Mouse (Mus musculus): ENCODE results near the gene Bcat1.

Bcat1 gene

GRCm38 (mm10) chr6:145075548-145076224 lies at the start of gene Bcat1:
Gene Bcat1 (minus strand): TSS chr6:145076184.
- peak; percentile 93 for DNase-seq (ENCODE audit: low read depth, low spot score)

GRCm38 (mm10) chr6:145125591-145126113 lies 49.7 kb upstream of the Bcat1 start:
- DNase-seq (ENCODE audit: low read depth, low spot score) = no peak

GRCm38 (mm10) chr6:145124621-145125020 lies 48.6 kb upstream of the Bcat1 start:
- DNase-seq (ENCODE audit: low read depth, low spot score) = no peak

- no peak for DNase-seq (ENCODE audit: low read depth, low spot score)
These were observed 47.4 kb upstream of the Bcat1 start for GRCm38 (mm10) chr6:145123136-145124060.

GRCm38 (mm10) chr6:145122423-145123059 lies 46.6 kb upstream of the Bcat1 start:
- DNase-seq (ENCODE audit: low read depth, low spot score) = no peak

- DNase-seq (ENCODE audit: low read depth, low spot score) = peak; percentile 77
These were observed 45.8 kb upstream of the Bcat1 start for GRCm38 (mm10) chr6:145121590-145122420.

GRCm38 (mm10) chr6:145120787-145121589 lies 45.0 kb upstream of the Bcat1 start:
- peak; percentile 92 for DNase-seq (ENCODE audit: low read depth, low spot score)

- peak; percentile 88 for DNase-seq (ENCODE audit: low read depth, low spot score)
These were observed 44.1 kb upstream of the Bcat1 start for GRCm38 (mm10) chr6:145120086-145120485.

- peak; percentile 58 for DNase-seq (ENCODE audit: low read depth, low spot score)
These were observed 40.2 kb upstream of the Bcat1 start for GRCm38 (mm10) chr6:145116098-145116672.

GRCm38 (mm10) chr6:145115476-145116097 lies 39.6 kb upstream of the Bcat1 start, which contains the start of gene Lrmp:
Gene Lrmp (plus strand): TSS chr6:145115653.
- DNase-seq (ENCODE audit: low read depth, low spot score) = no peak

GRCm38 (mm10) chr6:145114561-145114960 lies 38.6 kb upstream of the Bcat1 start:
- DNase-seq (ENCODE audit: low read depth, low spot score) = no peak

GRCm38 (mm10) chr6:145112865-145113264 lies 36.9 kb upstream of the Bcat1 start:
- DNase-seq (ENCODE audit: low read depth, low spot score) = no peak

- no peak for DNase-seq (ENCODE audit: low read depth, low spot score)
These were observed 34.8 kb upstream of the Bcat1 start for GRCm38 (mm10) chr6:145110786-145111185.

- DNase-seq (ENCODE audit: low read depth, low spot score) = peak; percentile 45
These were observed 30.3 kb upstream of the Bcat1 start for GRCm38 (mm10) chr6:145106163-145106842.

GRCm38 (mm10) chr6:145105439-145105838 lies 29.5 kb upstream of the Bcat1 start:
- peak; percentile 40 for DNase-seq (ENCODE audit: low read depth, low spot score)

- DNase-seq (ENCODE audit: low read depth, low spot score) = no peak
These were observed 28.4 kb upstream of the Bcat1 start for GRCm38 (mm10) chr6:145104241-145104939.

- DNase-seq (ENCODE audit: low read depth, low spot score) = peak; percentile 30
These were observed 24.9 kb upstream of the Bcat1 start for GRCm38 (mm10) chr6:145100923-145101322.

- DNase-seq (ENCODE audit: low read depth, low spot score) = peak; percentile 94
These were observed 18.4 kb upstream of the Bcat1 start for GRCm38 (mm10) chr6:145094431-145094830.
